Mouse (Mus musculus): ENCODE results near the gene Phyhipl.

GRCm38 (mm10) chr10:70594007-70594406, 61.8 kb downstream of the Phyhipl start:
- TF ChIP-seq CTCF (IDR thresholded peaks at IDR 0.05; ENCODE audit: low read depth) (peak; percentile 15; the same call in 1 of the 2 replicates), EP300 (IDR thresholded peaks at IDR 0.05; ENCODE audit: low read depth) (no peak)
